Mouse (Mus musculus): ENCODE data around the gene Gm17175. TPM values are rescaled to one million over a fixed set of nuclear protein-coding genes. Genes with fewer than 3 reads are reported as not detected.
"Not testable (repeated sequence)": the region's sequence is repeated elsewhere in the genome, so short reads cannot be mapped to it uniquely, and the experiment has no call there.

Gm17175 gene
- not detected in 2 replicates for polyA plus RNA-seq (2011; ENCODE audit: insufficient read depth, insufficient read length, low read depth, missing spikeins)

GRCm38 (mm10) chr14:51573963-51574362, at the start of gene Gm17175:
Gene Gm17175 (minus strand): TSS chr14:51574063.
- not testable (repeated sequence) for H3K4me1 ChIP-seq (ENCODE audit: control insufficient read depth, insufficient read depth, low read length); H3K9ac ChIP-seq (ENCODE audit: low read depth, poor library complexity, severe bottlenecking); H3K27ac ChIP-seq (ENCODE audit: insufficient read depth, low read length); H3K27me3 ChIP-seq (ENCODE audit: control insufficient read depth, insufficient read depth, low read length, poor library complexity, severe bottlenecking); H3K36me3 ChIP-seq (ENCODE audit: control insufficient read depth, insufficient read depth, low read length, poor library complexity, severe bottlenecking); H3K4me3 ChIP-seq (ENCODE audit: low read depth, low read length); H3K9me3 ChIP-seq (replicated peaks; ENCODE audit: control insufficient read depth, insufficient read depth, low read length, poor library complexity, severe bottlenecking)

DNA sequence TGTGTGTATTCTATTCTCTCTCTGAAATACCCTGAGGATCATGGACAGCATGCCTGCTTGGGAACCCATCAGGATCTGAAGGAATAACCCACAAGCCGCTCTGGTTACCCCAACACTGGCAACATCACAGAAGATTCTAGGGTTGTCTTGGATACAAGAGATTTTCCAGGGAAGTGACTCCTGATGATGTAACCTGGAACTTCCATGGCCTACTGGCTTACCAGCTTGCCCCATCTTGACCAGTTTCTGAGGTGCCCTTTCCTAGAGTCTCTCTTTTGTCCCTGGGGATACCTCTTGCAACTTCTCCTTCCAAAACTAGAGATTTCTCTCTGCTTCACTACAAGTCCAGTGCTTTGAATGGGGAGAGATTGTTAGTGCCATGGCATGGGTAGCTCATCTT, 37.3 kb upstream of the Gm17175 start, which contains the start of gene Gm17078:
Gm17078 (minus strand) TSS at position 101 of the 400 bp plus-strand sequence.
- TF ChIP-seq CTCF (IDR thresholded peaks at IDR 0.05; ENCODE audit: low read depth, low read length) = no peak
- TF ChIP-seq POLR2A (IDR thresholded peaks at IDR 0.05; ENCODE audit: insufficient read depth, low read length) = no peak
- no peak for TF ChIP-seq EP300 (IDR thresholded peaks at IDR 0.05; ENCODE audit: insufficient read depth, low read depth, low read length)
- no peaks in the 10 kb centered on the region for H3K4me1 ChIP-seq (ENCODE audit: control insufficient read depth, insufficient read depth, low read length)

DNA sequence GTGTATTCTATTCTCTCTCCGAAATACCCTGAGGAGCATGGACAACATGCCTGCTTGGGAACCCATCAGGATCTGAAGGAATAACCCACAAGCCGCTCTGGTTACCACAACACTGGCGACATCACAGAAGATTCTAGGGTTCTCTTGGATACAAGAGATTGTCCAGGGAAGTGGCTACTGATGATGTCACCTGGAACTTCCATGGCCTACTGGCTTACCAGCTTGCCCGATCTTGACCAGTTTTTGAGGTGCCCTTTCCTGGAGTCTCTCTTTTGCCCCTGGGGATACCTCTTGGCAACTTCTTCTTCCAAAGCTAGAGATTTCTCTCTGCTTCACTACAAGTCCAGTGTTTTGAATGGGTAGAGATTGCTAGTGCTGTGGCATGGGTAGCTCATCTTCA, 18.2 kb upstream of the Gm17175 start, which contains the start of gene Gm17174:
Gm17174 (minus strand) TSS at position 101 of the 400 bp plus-strand sequence.
- not testable (repeated sequence) for H3K4me1 ChIP-seq (ENCODE audit: control insufficient read depth, insufficient read depth, low read length)

More for the DNA sequence above, 37.3 kb upstream of the Gm17175 start, which contains the start of gene Gm17078:
- no peak within 1 kb of the TSS for H3K27ac ChIP-seq (ENCODE audit: insufficient read depth, low read length)
- H3K4me3 ChIP-seq (ENCODE audit: low read depth, low read length) = no peak within 1 kb of the TSS
- H3K9me3 ChIP-seq (replicated peaks; ENCODE audit: control insufficient read depth, insufficient read depth, low read length, poor library complexity, severe bottlenecking) = no peaks in the 10 kb centered on the region
- no peaks in the 10 kb centered on the region for H3K36me3 ChIP-seq (ENCODE audit: control insufficient read depth, insufficient read depth, low read length, poor library complexity, severe bottlenecking)
- H3K9ac ChIP-seq (ENCODE audit: low read depth, poor library complexity, severe bottlenecking) = no peak within 1 kb of the TSS
- no peaks in the 10 kb centered on the region for H3K27me3 ChIP-seq (ENCODE audit: control insufficient read depth, insufficient read depth, low read length, poor library complexity, severe bottlenecking)

GRCm38 (mm10) chr14:51552490-51552889, 21.4 kb downstream of the Gm17175 start, which contains the start of gene Gm5622:
Gene Gm5622 (plus strand): TSS chr14:51552790.
- H3K27ac ChIP-seq (ENCODE audit: insufficient read depth, low read length) = no peak within 1 kb of the TSS
- no peak for TF ChIP-seq POLR2A (IDR thresholded peaks at IDR 0.05; ENCODE audit: insufficient read depth, low read length)
- no peak for TF ChIP-seq EP300 (IDR thresholded peaks at IDR 0.05; ENCODE audit: insufficient read depth, low read depth, low read length)
- TF ChIP-seq CTCF (IDR thresholded peaks at IDR 0.05; ENCODE audit: low read depth, low read length) = no peak
- no peaks in the 10 kb centered on the region for H3K27me3 ChIP-seq (ENCODE audit: control insufficient read depth, insufficient read depth, low read length, poor library complexity, severe bottlenecking)
- H3K36me3 ChIP-seq (ENCODE audit: control insufficient read depth, insufficient read depth, low read length, poor library complexity, severe bottlenecking) = no peaks in the 10 kb centered on the region
- no peaks in the 10 kb centered on the region for H3K4me1 ChIP-seq (ENCODE audit: control insufficient read depth, insufficient read depth, low read length)
- H3K4me3 ChIP-seq (ENCODE audit: low read depth, low read length) = no peak within 1 kb of the TSS
- no peak within 1 kb of the TSS for H3K9ac ChIP-seq (ENCODE audit: low read depth, poor library complexity, severe bottlenecking)
- peaks cover 4% of the 10 kb centered on the region for H3K9me3 ChIP-seq (replicated peaks; ENCODE audit: control insufficient read depth, insufficient read depth, low read length, poor library complexity, severe bottlenecking)

More for the DNA sequence above, 18.2 kb upstream of the Gm17175 start, which contains the start of gene Gm17174:
- not testable (repeated sequence) for H3K36me3 ChIP-seq (ENCODE audit: control insufficient read depth, insufficient read depth, low read length, poor library complexity, severe bottlenecking); H3K27ac ChIP-seq (ENCODE audit: insufficient read depth, low read length); H3K27me3 ChIP-seq (ENCODE audit: control insufficient read depth, insufficient read depth, low read length, poor library complexity, severe bottlenecking); H3K9me3 ChIP-seq (replicated peaks; ENCODE audit: control insufficient read depth, insufficient read depth, low read length, poor library complexity, severe bottlenecking); H3K9ac ChIP-seq (ENCODE audit: low read depth, poor library complexity, severe bottlenecking); H3K4me3 ChIP-seq (ENCODE audit: low read depth, low read length)

Other genes starting within 250 kb of the Gm17175 start
- not detected in 2 replicates for gene Gm7247, start 212.3 kb downstream of the Gm17175 start, polyA plus RNA-seq (2011; ENCODE audit: insufficient read depth, insufficient read length, low read depth, missing spikeins)
- gene Vmn2r88, start 163.2 kb downstream of the Gm17175 start, polyA plus RNA-seq (2011; ENCODE audit: insufficient read depth, insufficient read length, low read depth, missing spikeins) = not detected in 2 replicates
- 0.12 TPM in 1 of 2 replicates, not detected in the other for gene Vmn2r89, start 122.2 kb downstream of the Gm17175 start, polyA plus RNA-seq (2011; ENCODE audit: insufficient read depth, insufficient read length, low read depth, missing spikeins)
- not detected in 2 replicates for gene Gm5622, start 21.3 kb downstream of the Gm17175 start, polyA plus RNA-seq (2011; ENCODE audit: insufficient read depth, insufficient read length, low read depth, missing spikeins)
- not detected in 2 replicates for gene Gm17174, start 18.1 kb upstream of the Gm17175 start, polyA plus RNA-seq (2011; ENCODE audit: insufficient read depth, insufficient read length, low read depth, missing spikeins)
- not detected in 2 replicates for gene Gm17078, start 37.2 kb upstream of the Gm17175 start, polyA plus RNA-seq (2011; ENCODE audit: insufficient read depth, insufficient read length, low read depth, missing spikeins)
- not detected in 2 replicates for gene Gm4181, start 61.6 kb upstream of the Gm17175 start, polyA plus RNA-seq (2011; ENCODE audit: insufficient read depth, insufficient read length, low read depth, missing spikeins)
- gene Gm17079, start 121.4 kb upstream of the Gm17175 start, polyA plus RNA-seq (2011; ENCODE audit: insufficient read depth, insufficient read length, low read depth, missing spikeins) = not detected in 2 replicates
- gene Gm5800, start 143.1 kb upstream of the Gm17175 start, polyA plus RNA-seq (2011; ENCODE audit: insufficient read depth, insufficient read length, low read depth, missing spikeins) = not detected in 2 replicates
- not detected in 2 replicates for gene Ang4, start 199.5 kb upstream of the Gm17175 start, polyA plus RNA-seq (2011; ENCODE audit: insufficient read depth, insufficient read length, low read depth, missing spikeins)
- gene AY358078, start 226.0 kb upstream of the Gm17175 start, polyA plus RNA-seq (2011; ENCODE audit: insufficient read depth, insufficient read length, low read depth, missing spikeins) = not detected in 2 replicates

All from ES-Bruce4 (cell line).